Mouse (Mus musculus): ENCODE results near the gene 1600002K03Rik.
A peak's percentile ranks its signal among the peaks of the same experiment; 100 is the strongest.
"Not testable (repeated sequence)": the region's sequence is repeated elsewhere in the genome, so short reads cannot be mapped to it uniquely, and the experiment has no call there.

1600002K03Rik gene

DNA sequence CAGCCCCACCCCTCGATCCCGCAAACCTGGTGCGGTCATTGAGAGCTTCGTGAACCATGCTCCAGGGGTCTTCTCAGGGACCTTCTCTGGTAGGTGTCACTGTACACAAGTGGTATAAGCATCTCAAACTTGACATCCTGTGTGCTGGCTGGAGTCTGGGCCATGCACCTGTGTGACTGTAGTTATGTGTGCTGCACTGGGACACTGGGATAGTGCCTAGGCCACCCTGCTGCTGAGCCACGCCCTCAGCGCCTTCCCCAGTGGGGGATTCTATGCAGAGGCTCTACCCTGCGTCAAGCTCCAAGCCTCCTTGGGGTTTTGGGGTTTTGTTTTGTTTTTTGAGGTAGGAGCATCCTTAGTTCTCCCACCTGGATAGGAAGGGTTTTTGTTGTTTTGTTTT, 18.4 kb upstream of the 1600002K03Rik start:
- DNase-seq (ENCODE audit: low read depth), result no peak

- DNase-seq (ENCODE audit: low read depth), result no peak
These were observed 17.5 kb upstream of the 1600002K03Rik start for GRCm38 (mm10) chr10:80155277-80155676.

DNA sequence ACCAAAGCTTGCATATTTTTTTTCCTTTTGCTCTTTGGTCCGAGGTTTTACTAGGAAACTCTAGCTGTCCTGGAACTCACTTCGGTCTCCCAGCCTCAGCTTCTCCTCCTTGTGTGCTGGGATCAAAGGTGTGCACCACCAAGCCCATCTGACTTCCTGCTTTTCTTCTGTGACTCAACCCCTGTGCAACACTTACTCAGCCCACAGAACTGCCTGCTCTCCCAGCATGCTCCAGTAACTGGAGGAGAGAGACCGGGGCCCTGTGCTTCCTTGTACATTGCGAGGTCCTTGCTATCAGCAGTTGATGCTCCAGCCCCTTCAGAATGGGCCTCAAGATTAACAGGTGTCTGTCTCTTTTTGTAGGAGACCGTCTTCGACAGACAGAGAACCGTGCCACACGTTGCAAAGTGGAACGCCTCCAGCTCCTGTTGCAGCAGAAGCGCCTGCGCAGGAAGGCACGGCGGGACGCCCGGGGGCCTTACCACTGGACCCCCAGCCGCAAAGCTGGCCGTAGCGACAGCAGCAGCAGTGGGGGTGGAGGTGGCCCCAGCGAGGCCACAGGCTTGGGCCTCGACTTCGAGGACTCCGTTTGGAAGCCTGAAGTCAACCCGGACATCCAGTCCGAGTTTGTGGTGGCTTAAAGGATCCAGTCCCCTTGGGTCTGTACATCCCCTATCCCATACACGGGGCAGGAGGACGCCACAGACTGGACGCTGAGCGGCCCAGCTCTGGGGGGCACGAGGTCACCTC, 16.6 kb upstream of the 1600002K03Rik start:
- no peak for DNase-seq (ENCODE audit: low read depth)

DNA sequence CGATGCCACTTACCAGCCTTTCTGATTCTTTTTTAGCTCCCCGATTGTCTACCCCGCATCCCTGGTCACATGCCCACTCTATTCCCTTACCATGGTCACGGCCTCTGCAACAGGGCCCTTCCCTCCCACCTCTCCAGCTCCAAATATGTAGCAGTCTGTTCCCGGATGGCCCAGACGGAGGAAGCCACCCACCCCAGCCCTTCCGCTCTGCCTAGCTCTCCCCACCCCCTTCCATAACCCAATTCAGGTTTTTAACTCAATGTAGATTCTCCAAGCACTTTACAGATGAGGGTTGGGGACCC, 16.0 kb upstream of the 1600002K03Rik start:
- DNase-seq (ENCODE audit: low read depth), result no peak

- DNase-seq (ENCODE audit: low read depth), result no peak
These were observed 15.4 kb upstream of the 1600002K03Rik start for GRCm38 (mm10) chr10:80157141-80157929.

DNA sequence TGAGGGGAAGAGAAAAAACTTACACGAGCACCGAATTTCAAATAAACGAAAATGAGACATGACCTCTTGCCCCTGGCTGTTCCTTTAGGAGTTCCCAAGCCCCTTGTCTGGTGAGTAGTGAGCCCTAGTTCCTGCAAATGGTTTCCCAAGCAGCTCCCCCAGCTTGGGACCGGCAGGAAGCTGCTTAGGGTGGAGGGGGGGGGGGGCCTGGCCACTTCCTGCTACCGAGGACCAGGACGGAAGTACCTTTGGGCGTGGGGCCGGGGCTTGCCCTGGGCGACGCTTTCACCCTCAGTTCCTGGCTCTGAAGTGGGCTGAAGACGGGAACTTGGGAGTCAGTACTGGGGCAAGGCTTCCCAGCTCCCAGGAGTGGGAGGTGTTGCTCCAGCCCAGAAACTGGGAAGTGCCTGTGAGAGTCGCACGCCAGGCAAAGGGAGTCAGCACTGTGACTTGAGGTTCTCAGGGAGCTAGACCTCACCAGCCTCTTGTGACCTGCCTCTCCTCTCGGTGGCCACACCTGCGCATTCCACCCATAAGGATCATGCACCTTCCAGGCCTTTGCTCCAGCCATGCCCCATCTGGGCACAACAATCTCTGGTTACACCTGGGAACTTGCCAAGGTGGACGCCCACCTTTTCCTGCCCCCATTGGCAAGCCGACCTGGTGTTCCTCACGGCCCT, 14.3 kb upstream of the 1600002K03Rik start:
- DNase-seq (ENCODE audit: low read depth), result no peak

DNA sequence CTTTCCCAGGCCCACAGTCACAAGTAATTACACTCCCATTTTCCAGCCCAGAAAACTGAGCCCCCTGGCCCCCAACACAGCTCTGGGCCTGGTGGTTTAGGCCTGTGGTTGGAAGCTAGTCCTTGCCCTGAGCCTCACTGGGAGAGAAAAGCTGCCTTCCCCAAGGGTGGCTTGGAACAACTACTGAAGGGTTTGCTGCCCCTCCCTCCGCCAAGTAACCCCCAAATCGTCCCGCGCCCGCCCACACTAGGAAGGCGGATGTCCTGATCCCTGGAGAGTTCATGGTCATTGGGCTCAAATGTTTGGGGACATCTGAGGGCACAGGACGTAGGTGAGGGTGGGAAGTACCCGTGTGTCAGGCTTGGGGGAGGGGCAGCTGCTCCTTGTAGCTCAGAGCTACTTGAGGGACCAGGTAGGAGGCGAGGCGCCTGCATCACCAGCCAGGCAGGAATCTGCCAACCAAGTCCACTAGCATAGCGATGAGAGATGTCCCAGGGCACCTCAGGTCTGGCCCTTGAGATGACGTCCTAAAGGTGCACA, 13.7 kb upstream of the 1600002K03Rik start:
- DNase-seq (ENCODE audit: low read depth), result no peak

DNA sequence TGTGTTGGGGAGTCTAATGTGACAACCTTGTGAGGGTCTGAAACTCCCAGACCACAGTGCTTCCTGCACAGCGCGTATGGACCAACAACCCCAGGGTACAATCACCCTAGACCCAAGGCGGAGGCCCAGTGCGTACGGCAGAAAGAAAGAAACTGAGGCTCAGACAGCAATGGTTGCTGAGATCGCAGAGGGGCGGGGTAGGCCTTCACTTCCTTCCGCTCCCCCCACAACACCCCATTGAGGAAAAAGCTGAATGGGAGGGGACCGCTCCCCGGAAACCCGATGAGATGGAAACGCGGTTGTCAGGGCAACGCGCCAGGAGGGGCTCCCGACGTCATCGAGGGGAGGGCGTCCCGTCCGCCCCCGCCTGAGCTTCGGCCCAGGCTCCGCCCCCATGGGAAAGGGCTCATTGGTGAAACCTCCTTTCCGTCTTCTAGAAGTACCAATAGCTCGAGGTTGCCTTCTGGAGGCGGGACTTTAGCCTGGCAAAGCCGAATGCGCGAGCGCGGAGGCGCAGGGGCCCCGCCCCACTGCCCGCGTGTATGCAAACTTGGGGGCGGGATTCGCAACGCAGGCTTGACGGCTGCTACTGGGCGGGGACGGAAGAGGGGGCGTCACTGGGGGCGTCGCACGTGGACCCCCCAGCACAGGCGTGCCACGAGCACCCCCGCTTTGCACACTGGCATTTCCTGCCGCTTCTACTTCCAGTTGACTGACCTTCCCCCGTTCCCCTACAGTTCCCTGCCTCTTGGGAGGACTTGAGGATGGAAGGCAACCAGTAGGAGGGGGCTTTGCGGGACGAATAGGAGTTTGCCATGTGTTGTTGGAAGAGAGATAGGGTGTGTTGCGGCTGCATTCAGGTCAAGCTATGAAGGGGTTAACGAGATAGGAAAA, 12.9 kb upstream of the 1600002K03Rik start:
- DNase-seq (ENCODE audit: low read depth), result peak; percentile 98

DNA sequence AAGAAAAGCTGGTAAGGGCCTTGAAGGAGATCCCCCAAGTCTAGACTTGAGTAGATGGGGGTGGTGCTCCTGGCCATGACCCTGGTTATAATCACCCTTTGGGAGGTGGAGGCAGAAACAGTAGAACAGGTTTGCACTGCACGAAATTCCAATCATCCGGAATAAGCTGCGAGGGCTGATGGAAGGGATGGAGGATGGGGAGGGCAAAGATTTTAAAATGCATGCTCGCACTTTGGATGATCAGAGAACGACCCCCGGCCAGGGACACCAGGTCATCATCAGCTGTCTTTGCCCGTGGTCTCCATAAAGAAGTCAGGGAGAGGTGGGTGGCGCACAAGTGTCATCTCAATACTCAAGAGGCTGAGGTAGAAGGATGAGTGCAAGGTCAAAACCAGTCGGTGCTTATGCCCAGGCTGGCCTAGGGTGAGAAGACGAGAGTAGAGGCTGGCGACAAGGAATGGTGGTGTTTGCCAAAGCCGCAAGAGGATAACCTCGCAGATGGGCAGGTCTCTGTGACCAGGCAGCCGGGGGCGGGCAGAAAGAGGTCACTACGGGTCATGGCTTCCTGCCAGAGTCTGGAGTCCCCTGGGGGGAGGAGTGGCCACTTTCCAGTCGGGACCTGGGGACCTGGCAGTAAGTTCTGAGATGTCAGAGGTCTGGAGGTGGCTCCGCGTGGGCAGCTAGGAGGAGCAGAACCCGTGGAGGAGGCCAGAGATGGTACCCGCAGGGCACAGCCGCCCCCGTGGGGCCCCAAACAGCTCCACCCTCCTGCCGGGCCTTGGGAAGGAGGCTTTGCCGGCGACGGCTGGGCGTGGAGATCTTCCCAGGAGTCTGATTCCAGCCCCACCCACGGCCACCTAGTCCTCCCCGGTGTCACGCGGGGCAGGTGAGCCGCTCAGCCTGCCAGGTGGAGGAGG, 12.0 kb upstream of the 1600002K03Rik start:
- DNase-seq (ENCODE audit: low read depth), result no peak

DNA sequence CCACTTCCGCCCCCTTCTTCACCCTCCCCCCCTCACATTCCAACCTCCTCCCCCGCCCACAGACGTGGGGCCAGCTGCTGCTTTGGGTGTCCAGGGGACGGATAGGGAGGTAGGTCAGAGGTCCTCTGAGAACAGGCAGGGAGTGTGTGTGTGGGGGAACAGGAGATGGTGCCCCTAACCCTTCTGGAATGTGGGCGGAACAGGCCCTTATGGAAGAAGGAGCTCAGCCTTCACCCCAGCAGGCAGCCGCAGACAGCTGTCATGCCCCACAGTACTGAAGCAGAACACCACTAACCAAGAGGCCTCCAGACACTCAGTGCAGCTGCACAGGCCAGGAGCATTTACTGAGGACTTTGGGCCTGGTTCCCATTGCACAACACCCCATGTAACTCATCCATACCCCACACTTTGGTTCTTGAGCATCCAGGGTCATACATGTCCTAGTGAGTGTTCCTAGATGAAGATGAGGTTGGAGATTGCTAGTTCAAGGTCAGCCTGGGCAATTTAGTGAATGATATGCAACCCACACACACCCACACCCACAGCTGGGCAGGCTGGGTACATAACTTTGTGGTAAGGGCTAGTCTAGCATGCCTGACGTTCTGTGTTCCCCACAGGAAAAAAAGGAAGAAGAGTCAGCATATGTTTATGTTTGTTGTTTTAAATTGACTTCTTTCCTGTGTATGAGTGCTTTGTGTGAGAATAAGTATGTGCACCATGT, 11.1 kb upstream of the 1600002K03Rik start:
- no peak for DNase-seq (ENCODE audit: low read depth)

DNA sequence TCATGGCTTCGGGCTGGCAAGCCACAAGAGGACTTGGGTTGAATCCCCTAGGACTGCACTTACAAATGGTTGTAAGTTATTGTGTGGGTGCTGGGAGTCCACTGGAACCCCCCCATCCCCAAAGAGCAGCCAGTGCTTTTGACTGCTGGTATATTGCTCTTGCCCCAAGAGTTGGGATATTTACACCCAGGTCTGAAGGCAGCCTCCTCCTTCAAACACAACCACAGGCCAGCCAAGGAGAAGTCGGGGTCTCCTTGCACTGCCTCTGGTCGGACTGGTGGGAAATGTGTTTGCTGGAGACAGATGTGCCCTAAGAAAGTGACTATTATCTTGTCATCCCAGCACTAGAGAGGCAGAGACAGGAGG, 10.5 kb upstream of the 1600002K03Rik start:
- no peak for DNase-seq (ENCODE audit: low read depth)

DNA sequence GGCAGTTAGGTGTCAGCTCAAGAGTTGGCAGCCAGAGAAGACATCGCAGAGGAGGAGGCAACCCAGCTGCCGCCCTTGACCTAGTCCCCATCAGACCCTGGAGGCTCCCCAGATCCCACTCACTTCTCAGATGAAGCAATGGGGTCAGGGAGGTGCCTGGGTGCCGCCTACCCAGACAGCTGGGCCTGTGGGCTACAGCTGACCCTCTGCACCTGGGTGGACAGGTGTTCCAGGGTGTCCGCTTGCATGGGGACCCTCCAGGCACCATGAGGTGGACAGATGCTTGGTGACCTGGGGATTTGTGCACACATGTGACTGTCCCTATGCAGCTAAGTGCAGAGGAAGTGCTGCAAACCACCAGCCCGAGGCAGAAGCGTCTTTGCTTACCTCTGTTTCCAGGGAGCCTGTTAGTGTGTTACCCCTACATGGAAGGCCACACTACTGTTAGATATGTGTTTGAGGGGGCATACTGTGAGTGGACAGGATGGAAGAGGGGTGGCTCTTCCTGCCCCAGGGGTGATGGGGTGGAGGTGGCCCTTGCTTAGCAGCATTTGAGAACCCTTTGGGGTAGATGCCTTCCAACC, 9.9 kb upstream of the 1600002K03Rik start:
- no peak for DNase-seq (ENCODE audit: low read depth)

DNA sequence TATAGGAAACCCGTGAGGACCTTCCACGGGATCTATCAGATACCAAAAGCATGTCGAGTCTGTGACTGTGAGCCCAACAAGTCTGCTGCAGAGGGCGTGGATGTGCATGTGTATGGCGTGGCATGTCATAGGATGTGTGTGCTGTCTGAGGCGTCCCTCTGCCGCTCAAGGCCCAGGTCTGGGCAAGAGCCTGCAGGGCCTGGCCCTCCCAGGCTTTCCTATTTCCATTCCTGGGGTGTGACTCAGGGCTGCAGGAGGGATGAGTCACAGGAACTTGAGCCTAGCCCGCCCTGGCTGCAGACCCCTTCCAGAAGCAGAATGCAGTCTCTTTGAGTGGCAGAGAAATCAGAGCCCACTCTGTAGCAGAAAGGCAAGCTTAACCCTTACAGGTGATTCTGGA, 9.0 kb upstream of the 1600002K03Rik start:
- no peak for DNase-seq (ENCODE audit: low read depth)

- no peak for DNase-seq (ENCODE audit: low read depth)
These were observed 8.4 kb upstream of the 1600002K03Rik start for GRCm38 (mm10) chr10:80164161-80164997.

GRCm38 (mm10) chr10:80164998-80165344, 7.8 kb upstream of the 1600002K03Rik start:
- DNase-seq (ENCODE audit: low read depth), result peak; percentile 98

GRCm38 (mm10) chr10:80165392-80166128, 7.2 kb upstream of the 1600002K03Rik start, which contains the start of gene Cirbp:
Cirbp (plus strand) TSS chr10:80165985.
- no peak for DNase-seq (ENCODE audit: low read depth)

DNA sequence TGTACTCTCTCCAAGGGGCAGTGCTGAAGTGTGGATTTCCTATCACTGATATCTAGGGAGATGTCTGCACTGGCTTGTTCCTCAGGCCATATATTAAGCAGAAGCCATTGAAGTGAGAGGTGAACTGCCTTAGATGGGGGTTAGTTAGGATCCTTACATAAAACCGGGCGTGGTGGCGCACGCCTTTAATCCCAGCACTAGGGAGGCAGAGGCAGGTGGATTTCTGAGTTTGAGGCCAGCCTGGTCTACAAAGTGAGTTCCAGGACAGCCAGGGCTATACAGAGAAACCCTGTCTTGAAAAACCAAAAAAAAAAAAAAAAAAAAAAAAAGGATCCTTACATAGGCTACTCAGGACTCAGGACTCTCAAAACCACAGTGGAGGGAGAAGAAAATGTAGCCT, 6.6 kb upstream of the 1600002K03Rik start:
- not testable (repeated sequence) for DNase-seq (ENCODE audit: low read depth)

GRCm38 (mm10) chr10:80167460-80168037, 5.2 kb upstream of the 1600002K03Rik start:
- DNase-seq (ENCODE audit: low read depth), result peak; percentile 98
